Mouse (Mus musculus) right cerebral cortex, postnatal 4 days (tissue): ENCODE measurements around the gene Dab1.

ENCODE experiments used
- DNase-seq: peaks from one replicate; pipeline ENCODE4 v3.0.0-alpha.2; 2022

Dab1 gene

GRCm38 (mm10) chr4:104792111-104792510, 1173.0 kb downstream of the Dab1 start:
- DNase-seq = no peak
